Mouse (Mus musculus): ENCODE measurements around the gene Samd11. TPM values are rescaled to one million over a fixed set of nuclear protein-coding genes. Genes with fewer than 3 reads are reported as not detected.

Samd11 gene
- polyA plus RNA-seq, 1 experiment from 2014 or later: 1.8 TPM

DNA sequence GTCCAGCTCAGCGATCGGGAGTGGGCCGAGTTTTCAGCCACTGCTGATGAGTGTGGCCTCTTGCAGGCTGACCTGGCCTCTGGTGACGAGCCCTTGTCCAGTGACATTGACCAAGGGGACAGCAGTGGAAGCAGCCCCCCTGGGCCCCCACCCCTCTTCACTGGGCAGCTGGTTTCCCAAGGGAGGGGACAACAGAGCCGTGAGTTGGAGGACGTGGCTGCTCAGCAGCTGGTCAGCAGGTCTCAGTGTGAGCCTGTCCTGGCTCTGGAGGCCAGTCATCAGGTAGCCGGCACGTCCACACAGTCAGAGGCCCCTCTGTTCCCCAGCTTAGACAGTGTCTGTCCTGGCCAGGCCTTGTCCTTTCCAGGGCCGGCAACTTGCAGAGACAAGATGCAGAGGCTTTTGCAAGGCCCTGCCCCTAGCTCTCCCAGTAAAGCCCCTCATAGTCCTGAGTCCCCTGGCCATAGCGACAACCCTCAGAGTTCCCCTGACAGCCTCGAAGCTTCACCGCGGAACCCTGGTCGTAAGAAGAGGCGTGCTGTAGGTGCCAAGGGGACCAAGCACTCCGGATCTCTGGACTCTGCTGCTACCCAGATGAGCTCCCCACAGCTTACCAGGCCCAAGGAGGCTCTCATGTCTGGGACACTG lies 38.3 kb downstream of the Samd11 start:
- 83% methylated on average over 16 of the region's 16 CpGs for WGBS
- no peaks in the 10 kb centered on the region for H3K27me3 ChIP-seq (ENCODE audit: control insufficient read depth, insufficient read depth, low read length)
- H3K4me3 ChIP-seq (replicated peaks; ENCODE audit: low read length): no peak overlapping the region
- H3K36me3 ChIP-seq (replicated peaks; ENCODE audit: control insufficient read depth, insufficient read depth): 0 out of 2 replicates have a peak, but pooled peaks cover 13% of the 10 kb centered on the region
- H3K4me2 ChIP-seq (replicated peaks): no peak overlapping the region
- no peak for ATAC-seq (ENCODE audit: low FRiP score)
- H3K4me1 ChIP-seq (replicated peaks; ENCODE audit: control insufficient read depth, insufficient read depth, low read length): no peaks in the 10 kb centered on the region
- no peak for DNase-seq (ENCODE audit: low spot score)
- H3K27ac ChIP-seq: no peak overlapping the region
- no peaks in the 10 kb centered on the region for H3K9me3 ChIP-seq (ENCODE audit: control insufficient read depth, low read length)
- no peak overlapping the region for H3K9ac ChIP-seq

DNA sequence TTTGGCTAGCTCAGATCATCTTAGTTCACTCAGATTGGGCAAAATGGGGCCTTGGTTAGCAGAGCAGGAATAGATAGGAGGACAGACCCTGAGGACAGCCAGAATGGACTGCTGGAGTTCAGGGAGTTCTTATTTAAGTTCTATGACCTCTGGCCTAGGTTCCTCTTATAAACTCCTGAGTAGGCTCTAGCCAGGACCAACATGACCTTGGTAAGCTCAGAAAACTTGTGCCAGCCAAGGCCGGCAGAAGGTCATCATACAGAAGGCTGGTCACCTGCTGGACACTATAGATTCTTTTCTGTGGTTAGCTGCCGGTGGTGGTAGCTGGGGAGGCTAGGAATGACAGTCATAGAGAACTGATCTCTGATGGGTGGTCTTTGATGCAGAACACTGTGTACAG lies 39.3 kb downstream of the Samd11 start:
- WGBS: 78% methylated on average over 2 of the region's 2 CpGs
- Histone ChIP-seq H3K4me1 (replicated peaks; ENCODE audit: control insufficient read depth, insufficient read depth, low read length) (no peaks in the 10 kb centered on the region), H3K27ac (no peak overlapping the region), H3K4me3 (replicated peaks; ENCODE audit: low read length) (no peak overlapping the region), H3K36me3 (replicated peaks; ENCODE audit: control insufficient read depth, insufficient read depth) (0 out of 2 replicates have a peak, but pooled peaks cover 4% of the 10 kb centered on the region), H3K9ac (no peak overlapping the region), H3K9me3 (ENCODE audit: control insufficient read depth, low read length) (no peaks in the 10 kb centered on the region), H3K4me2 (replicated peaks) (no peak overlapping the region), H3K27me3 (ENCODE audit: control insufficient read depth, insufficient read depth, low read length) (no peaks in the 10 kb centered on the region)
- DNase-seq (ENCODE audit: low spot score) (no peak), ATAC-seq (ENCODE audit: low FRiP score) (no peak)

DNA sequence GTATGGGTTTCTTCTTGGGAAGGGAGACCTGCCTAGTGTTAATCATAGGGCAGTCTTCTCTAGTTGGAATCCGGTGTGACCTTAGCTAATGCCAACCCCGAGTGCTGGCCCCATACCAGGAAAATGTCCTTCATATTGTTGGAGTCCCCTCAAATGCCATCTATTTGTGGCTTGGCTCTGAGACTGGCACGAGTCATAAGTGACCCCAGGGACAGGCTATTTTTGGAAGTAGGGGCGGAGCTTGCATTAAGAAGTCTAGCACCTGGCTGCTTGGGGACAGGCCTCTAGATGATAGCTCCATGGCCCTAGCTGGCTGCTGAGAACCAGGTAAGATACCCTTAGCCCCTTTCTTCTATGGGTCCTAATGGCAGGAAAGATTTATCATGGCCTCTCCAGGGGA lies 39.8 kb downstream of the Samd11 start, which contains the start of gene Perm1:
TSS of gene Perm1 (plus strand) at position 220 of the 400 bp plus-strand sequence.
- Histone ChIP-seq H3K4me3 (replicated peaks; ENCODE audit: low read length) (no peak within 1 kb of the TSS), H3K36me3 (replicated peaks; ENCODE audit: control insufficient read depth, insufficient read depth) (0 out of 2 replicates have a peak, but pooled peaks cover 4% of the 10 kb centered on the region), H3K4me2 (replicated peaks) (no peak within 1 kb of the TSS), H3K27ac (no peak within 1 kb of the TSS), H3K9me3 (ENCODE audit: control insufficient read depth, low read length) (no peaks in the 10 kb centered on the region), H3K9ac (no peak within 1 kb of the TSS), H3K27me3 (ENCODE audit: control insufficient read depth, insufficient read depth, low read length) (no peaks in the 10 kb centered on the region), H3K4me1 (replicated peaks; ENCODE audit: control insufficient read depth, insufficient read depth, low read length) (no peaks in the 10 kb centered on the region)
- 79% methylated on average over 4 of the region's 4 CpGs for WGBS
- ATAC-seq (ENCODE audit: low FRiP score) (no peak), DNase-seq (ENCODE audit: low spot score) (no peak)

DNA sequence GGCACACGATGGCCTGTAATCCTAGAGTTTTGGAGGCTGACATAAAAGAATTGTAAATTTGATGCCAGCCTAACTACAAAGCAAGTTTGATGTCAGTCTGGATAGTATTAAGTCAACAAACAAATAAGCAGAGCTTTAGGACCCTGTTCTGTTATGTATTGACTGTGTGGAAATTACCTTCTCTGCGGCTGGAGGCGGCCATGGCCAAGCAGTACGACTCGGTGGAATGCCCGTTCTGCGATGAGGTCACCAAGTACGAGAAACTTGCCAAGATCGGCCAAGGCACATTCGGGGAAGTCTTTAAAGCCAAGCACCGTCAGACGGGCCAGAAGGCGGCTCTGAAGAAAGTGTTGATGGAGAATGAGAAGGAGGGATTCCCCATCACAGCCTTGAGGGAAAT lies 42.3 kb downstream of the Samd11 start:
- H3K27me3 ChIP-seq (ENCODE audit: control insufficient read depth, insufficient read depth, low read length): no peaks in the 10 kb centered on the region
- H3K36me3 ChIP-seq (replicated peaks; ENCODE audit: control insufficient read depth, insufficient read depth): no peaks in the 10 kb centered on the region
- DNase-seq (ENCODE audit: low spot score) (no peak), ATAC-seq (ENCODE audit: low FRiP score) (no peak)
- no peaks in the 10 kb centered on the region for H3K4me1 ChIP-seq (replicated peaks; ENCODE audit: control insufficient read depth, insufficient read depth, low read length)
- WGBS: 94% methylated on average over 13 of the region's 13 CpGs
- H3K9ac ChIP-seq: no peak overlapping the region
- no peak overlapping the region for H3K4me2 ChIP-seq (replicated peaks)
- H3K27ac ChIP-seq: no peak overlapping the region
- no peak overlapping the region for H3K4me3 ChIP-seq (replicated peaks; ENCODE audit: low read length)
- H3K9me3 ChIP-seq (ENCODE audit: control insufficient read depth, low read length): no peaks in the 10 kb centered on the region

DNA sequence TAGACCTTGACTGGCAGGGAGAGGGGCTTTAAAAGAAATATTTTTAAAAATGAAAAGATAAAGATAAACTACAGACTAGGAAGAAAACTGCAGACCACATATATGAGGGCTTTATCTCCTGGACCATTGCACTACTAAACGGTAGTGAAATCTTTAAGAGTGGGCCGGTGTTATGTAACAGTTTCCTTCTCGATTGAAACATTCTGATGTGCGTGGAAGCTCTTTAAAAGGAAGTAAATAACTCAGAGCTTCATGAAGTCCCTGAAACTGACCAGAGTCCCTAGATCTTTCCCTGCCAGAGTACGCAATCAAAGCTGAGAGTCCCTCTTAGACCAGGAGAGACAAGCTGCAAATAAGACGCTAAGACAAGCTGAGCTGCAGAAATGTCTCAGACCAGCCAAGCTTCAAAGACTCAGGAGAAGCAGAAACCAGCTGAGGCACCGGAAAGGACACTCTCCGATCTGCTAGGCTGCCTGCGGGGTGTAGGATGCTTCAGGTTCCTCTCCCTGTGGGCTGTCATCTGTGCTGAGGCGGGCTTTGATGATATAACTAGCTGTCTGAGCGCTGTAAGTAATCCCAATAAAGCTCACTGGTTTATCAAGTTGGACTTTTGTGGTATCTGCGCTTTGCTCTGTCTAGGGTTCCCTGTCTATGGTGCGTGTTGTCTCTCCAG lies 45.4 kb downstream of the Samd11 start:
- ATAC-seq (ENCODE audit: low FRiP score) (no peak), DNase-seq (ENCODE audit: low spot score) (no peak)
- Histone ChIP-seq H3K4me2 (replicated peaks) (no peak overlapping the region), H3K4me1 (replicated peaks; ENCODE audit: control insufficient read depth, insufficient read depth, low read length) (no peaks in the 10 kb centered on the region), H3K9ac (no peak overlapping the region), H3K36me3 (replicated peaks; ENCODE audit: control insufficient read depth, insufficient read depth) (no peaks in the 10 kb centered on the region), H3K9me3 (ENCODE audit: control insufficient read depth, low read length) (no peaks in the 10 kb centered on the region), H3K27me3 (ENCODE audit: control insufficient read depth, insufficient read depth, low read length) (no peaks in the 10 kb centered on the region), H3K27ac (no peak overlapping the region), H3K4me3 (replicated peaks; ENCODE audit: low read length) (no peak overlapping the region)
- 82% methylated on average over 13 of the region's 13 CpGs for WGBS

DNA sequence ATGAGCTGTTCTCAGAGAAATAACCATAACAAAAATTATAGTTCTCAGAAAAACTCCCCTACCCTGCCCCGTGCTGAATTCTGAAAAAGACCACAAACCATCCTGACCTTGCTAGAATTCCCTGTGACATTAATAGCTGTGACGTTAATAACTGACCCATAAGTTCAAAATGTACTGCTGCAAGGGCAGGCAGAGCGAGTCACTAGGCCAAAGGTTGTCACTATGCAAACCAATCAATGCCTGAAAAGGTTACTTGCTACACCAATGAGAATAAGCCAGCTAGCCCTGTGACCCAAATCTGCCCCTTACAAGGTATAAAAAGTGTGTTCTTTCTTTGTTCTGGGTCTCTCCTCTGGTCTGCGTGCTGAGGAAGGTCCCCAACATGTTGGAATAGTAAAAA lies 46.6 kb downstream of the Samd11 start:
- no peak for ATAC-seq (ENCODE audit: low FRiP score)

DNA sequence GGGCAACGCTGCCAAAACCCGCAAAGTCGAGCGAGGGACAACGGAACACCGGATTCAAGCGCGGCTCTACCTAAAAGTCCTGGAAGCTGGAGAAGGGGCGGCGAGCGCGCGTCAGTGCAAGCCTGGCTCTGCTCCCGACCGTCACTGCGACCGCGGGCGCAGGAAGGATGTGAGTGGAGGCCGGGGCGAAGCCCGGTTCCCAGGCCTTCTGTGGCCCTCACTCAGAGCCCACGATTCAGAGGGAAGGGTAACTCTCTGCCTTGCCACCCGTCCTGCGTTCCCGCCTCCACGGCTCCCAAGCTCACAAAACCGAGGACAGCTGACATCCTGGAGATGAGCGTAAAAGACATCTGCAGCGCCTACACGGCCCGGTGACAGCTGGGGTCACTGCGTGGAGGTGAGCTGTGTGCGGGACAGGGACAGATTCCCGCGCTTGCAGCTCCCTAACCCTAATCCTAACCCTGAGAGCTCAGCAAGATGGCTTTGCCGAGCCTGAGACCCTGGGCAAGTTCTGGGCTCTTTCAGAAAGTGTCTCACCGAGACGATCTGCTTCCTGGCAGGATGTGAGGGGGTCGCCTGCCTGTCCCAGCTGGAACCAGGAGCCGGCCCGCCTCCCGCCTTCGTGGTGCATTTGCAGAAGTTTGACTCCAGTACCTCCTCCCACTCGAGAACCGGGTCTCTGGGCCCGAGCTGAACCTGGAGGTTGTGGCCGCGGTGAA lies 51.9 kb downstream of the Samd11 start:
- no peaks in the 10 kb centered on the region for H3K36me3 ChIP-seq (replicated peaks; ENCODE audit: control insufficient read depth, insufficient read depth)
- peak overlapping the region; percentile 52 for H3K9ac ChIP-seq
- no peaks in the 10 kb centered on the region for H3K9me3 ChIP-seq (ENCODE audit: control insufficient read depth, low read length)
- no peaks in the 10 kb centered on the region; the same call in 1 of the 2 replicates for H3K27me3 ChIP-seq (ENCODE audit: control insufficient read depth, insufficient read depth, low read length)
- H3K4me2 ChIP-seq (replicated peaks): peak overlapping the region; percentile 75
- WGBS: under 1% methylated on average over 45 of the region's 49 CpGs
- ATAC-seq (ENCODE audit: low FRiP score): peak; percentile 49
- H3K4me3 ChIP-seq (replicated peaks; ENCODE audit: low read length): peak overlapping the region; percentile 44
- H3K4me1 ChIP-seq (replicated peaks; ENCODE audit: control insufficient read depth, insufficient read depth, low read length): peaks cover 8% of the 10 kb centered on the region; the same call in 1 of the 2 replicates
- peak overlapping the region; percentile 47 for H3K27ac ChIP-seq
- no peak for DNase-seq (ENCODE audit: low spot score)

More for the DNA sequence above, 46.6 kb downstream of the Samd11 start:
- H3K36me3 ChIP-seq (replicated peaks; ENCODE audit: control insufficient read depth, insufficient read depth): no peaks in the 10 kb centered on the region
- no peak overlapping the region for H3K4me2 ChIP-seq (replicated peaks)
- H3K27me3 ChIP-seq (ENCODE audit: control insufficient read depth, insufficient read depth, low read length): no peaks in the 10 kb centered on the region
- H3K9me3 ChIP-seq (ENCODE audit: control insufficient read depth, low read length): no peaks in the 10 kb centered on the region
- no peak overlapping the region for H3K27ac ChIP-seq
- DNase-seq (ENCODE audit: low spot score): no peak
- H3K4me3 ChIP-seq (replicated peaks; ENCODE audit: low read length): no peak overlapping the region
- 94% methylated on average over 4 of the region's 4 CpGs for WGBS
- no peak overlapping the region for H3K9ac ChIP-seq
- H3K4me1 ChIP-seq (replicated peaks; ENCODE audit: control insufficient read depth, insufficient read depth, low read length): no peaks in the 10 kb centered on the region

DNA sequence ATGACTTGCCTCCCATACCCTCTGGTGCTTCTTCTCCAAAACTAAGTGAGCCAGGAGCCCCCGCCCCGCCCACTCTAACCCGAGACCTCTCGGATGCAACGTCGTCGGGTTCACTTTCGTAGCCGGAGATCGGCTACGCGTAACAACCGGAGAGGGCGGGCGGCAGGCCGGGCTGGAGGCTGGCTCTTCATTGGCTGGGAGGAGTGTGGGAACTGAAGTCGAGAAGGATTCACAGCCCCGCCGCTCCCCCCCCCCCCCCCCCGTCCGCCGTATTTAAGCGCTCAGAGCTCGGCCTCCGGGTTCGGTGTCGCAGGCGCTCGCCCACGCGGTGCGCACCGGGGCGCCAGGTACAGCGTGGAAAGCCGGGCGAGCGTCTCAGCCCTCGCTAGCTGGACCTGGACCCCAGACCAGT lies 52.5 kb downstream of the Samd11 start, which contains the start of gene AW011738:
TSS of gene AW011738 (plus strand) at position 304 of the 412 bp plus-strand sequence.
- DNase-seq (ENCODE audit: low spot score) (peak; percentile 61), ATAC-seq (ENCODE audit: low FRiP score) (peak; percentile 86)
- no peaks in the 10 kb centered on the region; the same call in 1 of the 2 replicates for H3K27me3 ChIP-seq (ENCODE audit: control insufficient read depth, insufficient read depth, low read length)
- H3K9me3 ChIP-seq (ENCODE audit: control insufficient read depth, low read length): no peaks in the 10 kb centered on the region
- H3K4me1 ChIP-seq (replicated peaks; ENCODE audit: control insufficient read depth, insufficient read depth, low read length): peaks cover 8% of the 10 kb centered on the region; the same call in 1 of the 2 replicates
- 0% methylated on average over 19 of the region's 39 CpGs for WGBS
- H3K4me3 ChIP-seq (replicated peaks; ENCODE audit: low read length): peak within 1 kb of the TSS; percentile 44
- no peaks in the 10 kb centered on the region for H3K36me3 ChIP-seq (replicated peaks; ENCODE audit: control insufficient read depth, insufficient read depth)
- peak within 1 kb of the TSS; percentile 75 for H3K4me2 ChIP-seq (replicated peaks)
- H3K9ac ChIP-seq: peak within 1 kb of the TSS; percentile 52
- H3K27ac ChIP-seq: peak within 1 kb of the TSS; percentile 55

DNA sequence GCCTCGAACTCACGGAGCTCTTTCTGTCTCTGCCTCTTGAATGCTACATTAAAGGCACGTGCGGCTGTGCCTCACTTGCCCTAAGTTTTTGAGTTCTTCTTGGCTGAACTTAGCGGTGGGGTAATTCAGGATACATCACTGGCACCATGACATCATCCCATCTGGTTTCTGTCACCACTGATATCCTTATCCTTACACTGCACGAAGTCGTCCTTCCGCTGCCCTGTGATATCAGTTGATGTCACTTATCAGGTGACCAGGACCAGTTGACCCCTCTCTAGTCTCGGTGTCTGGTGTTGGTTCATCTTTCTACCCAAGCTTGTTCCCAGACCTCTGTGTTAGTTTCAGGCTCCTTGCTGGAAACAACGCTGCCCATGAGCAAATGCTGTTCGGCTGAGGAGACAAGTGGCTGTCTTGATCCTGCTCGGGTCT lies 53.0 kb downstream of the Samd11 start:
- H3K9me3 ChIP-seq (ENCODE audit: control insufficient read depth, low read length): no peaks in the 10 kb centered on the region
- no peak for ATAC-seq (ENCODE audit: low FRiP score)
- no peak for DNase-seq (ENCODE audit: low spot score)
- peak overlapping the region; percentile 44 for H3K4me3 ChIP-seq (replicated peaks; ENCODE audit: low read length)
- peak overlapping the region; percentile 75 for H3K4me2 ChIP-seq (replicated peaks)
- no peaks in the 10 kb centered on the region for H3K36me3 ChIP-seq (replicated peaks; ENCODE audit: control insufficient read depth, insufficient read depth)
- H3K4me1 ChIP-seq (replicated peaks; ENCODE audit: control insufficient read depth, insufficient read depth, low read length): peaks cover 8% of the 10 kb centered on the region; the same call in 1 of the 2 replicates
- peak overlapping the region; percentile 52 for H3K9ac ChIP-seq
- no peaks in the 10 kb centered on the region; the same call in 1 of the 2 replicates for H3K27me3 ChIP-seq (ENCODE audit: control insufficient read depth, insufficient read depth, low read length)
- H3K27ac ChIP-seq: peak overlapping the region; percentile 55
- 46% methylated on average over 12 of the region's 12 CpGs for WGBS

Data from hindbrain, embryonic 14.5 days (tissue).